Mouse (Mus musculus) bone marrow, adult 2 months (tissue): Measurements from ENCODE around the gene Atp6v0d1. TPM values are rescaled to one million over a fixed set of nuclear protein-coding genes. Genes with fewer than 3 reads are reported as not detected.

Experiments
- H3K27ac ChIP-seq: fragments of 200-500 bp; 2 replicates; pipeline ENCODE4 v1.5.1; 2012; ENCODE audit warnings: low read depth, mild to moderate bottlenecking, control low read depth, inconsistent platforms, low read length; ENCODE audit not compliant: control insufficient read depth, poor library complexity, insufficient read depth
- H3K4me1 ChIP-seq: fragments of 200-500 bp; 2 replicates; pipeline ENCODE4 v1.6.1; 2011; ENCODE audit warnings: low read length; ENCODE audit not compliant: control insufficient read depth, insufficient read depth
- H3K4me3 ChIP-seq: fragments of 200-500 bp; replicated peaks from 2 replicates; pipeline ENCODE3; 2011; ENCODE audit warnings: mild to moderate bottlenecking, low read depth, low read length, control low read depth; ENCODE audit not compliant: control insufficient read depth
- CTCF ChIP-seq: fragments of 200-500 bp; IDR thresholded peaks from 2 replicates; pipeline ENCODE4 v1.5.1; 2011; ENCODE audit warnings: low read length, control low read depth; ENCODE audit not compliant: control insufficient read depth, insufficient read depth
- POLR2A ChIP-seq: fragments of 200-500 bp; IDR thresholded peaks from 2 replicates; pipeline ENCODE4 v1.6.1; 2011; ENCODE audit warnings: low read depth, mild to moderate bottlenecking, control low read depth, low read length, borderline replicate concordance; ENCODE audit not compliant: control insufficient read depth
- WGBS: fragments of 180-500 bp; shearing (Covaris S2); methylation state at CpG from one replicate; pipeline ENCODE4 v1.1.7; 2018; 5-methylcytosine and 5-hydroxymethylcytosine counted together
- polyA plus RNA-seq: library from polyadenylated mRNA; stranded (reverse); fragments of >200 nt; gene quantifications from 2 replicates; pipeline ENCODE4 v1.2.4, GENCODE M21; 2011; ENCODE audit warnings: low replicate concordance; ENCODE audit not compliant: missing spikeins, insufficient read depth, insufficient read length

Gene Atp6v0d1
- polyA plus RNA-seq, result 37.5 and 58.3 TPM in 2 replicates

DNA sequence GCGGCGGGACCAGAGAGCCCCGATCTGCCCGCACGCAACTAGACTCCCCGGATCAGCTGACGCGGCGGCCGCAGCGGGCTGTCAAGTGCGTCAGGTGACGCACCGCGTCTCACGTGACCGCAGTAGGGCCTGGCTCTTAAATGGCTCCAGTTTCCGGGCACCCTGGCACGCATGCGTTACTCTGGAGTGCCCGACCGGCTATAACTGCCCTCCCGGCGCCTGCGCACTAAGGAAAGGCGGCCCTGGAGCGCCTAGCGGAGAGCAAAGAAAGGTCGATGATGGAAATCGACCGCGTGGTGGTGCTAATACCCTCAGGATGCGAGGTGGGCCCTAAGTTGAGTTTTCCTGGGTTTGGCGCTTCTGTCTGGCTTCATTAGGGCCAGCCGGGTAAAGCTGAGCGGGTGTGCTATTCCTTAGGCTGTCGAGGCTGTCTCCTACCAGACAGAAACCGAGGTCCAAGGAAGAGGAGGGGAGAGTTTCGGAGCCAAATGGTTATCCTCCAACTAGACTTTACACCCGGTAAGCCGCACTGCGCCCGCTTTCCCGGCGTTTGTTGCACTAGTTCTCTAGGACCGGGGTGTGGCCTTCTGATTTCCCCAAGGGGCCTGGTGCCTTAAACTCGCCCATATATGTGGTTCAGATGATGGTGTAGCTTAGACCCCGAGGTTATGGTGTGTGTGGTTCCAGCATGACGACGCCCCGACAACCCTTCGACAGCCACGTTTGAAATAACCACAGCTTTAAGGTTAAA, at the start of gene Atp6v0d1:
Atp6v0d1 (minus strand) TSS at position 96 of the 751 bp plus-strand sequence.
- Histone ChIP-seq H3K27ac (peak within 1 kb of the TSS; percentile 95), H3K4me3 (peak within 1 kb of the TSS; percentile 85), H3K4me1 (peaks cover 4% of the 10 kb centered on the region)
- TF ChIP-seq POLR2A, result peak; percentile 85
- peak; percentile 83 for TF ChIP-seq CTCF
- 1% methylated on average over 53 of the region's 53 CpGs for WGBS

DNA sequence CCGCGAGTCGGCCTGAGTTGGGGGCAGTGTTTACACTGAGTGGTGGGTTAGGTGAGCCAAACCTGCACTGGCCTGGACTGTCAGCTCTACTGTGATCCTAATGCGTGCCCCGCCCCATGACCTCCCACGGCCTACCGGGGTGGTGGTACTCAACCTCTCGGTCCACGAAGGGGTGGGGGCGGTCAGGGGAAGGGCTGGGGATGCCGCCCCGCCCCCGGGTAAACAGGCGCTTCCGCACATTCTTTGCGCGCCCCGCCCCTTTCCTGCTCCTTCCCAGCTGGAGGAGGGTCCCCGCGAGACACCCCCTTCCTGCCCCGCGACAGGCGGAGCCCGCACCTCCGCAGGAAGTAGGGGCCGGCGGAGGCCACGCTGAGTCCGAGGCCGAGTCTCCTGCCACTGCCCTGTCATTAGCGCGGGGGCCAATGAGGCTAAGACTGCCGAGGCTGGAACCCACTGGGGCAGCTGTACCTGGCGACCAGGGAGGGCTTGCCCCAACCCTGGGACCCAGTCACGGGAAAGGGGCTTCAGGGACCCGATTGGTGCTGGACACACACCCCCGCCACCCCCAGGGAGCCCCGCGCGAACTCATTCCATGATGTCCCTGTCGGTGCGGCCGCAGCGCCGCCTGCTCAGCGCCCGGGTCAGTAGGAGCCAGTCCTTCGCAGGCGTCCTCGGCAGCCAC, 48.1 kb upstream of the Atp6v0d1 start:
- Histone ChIP-seq H3K4me3 (peak overlapping the region; percentile 73), H3K4me1 (peaks cover 3% of the 10 kb centered on the region; the same call in 1 of the 2 replicates), H3K27ac (peak overlapping the region; percentile 24; the same call in 1 of the 2 replicates)
- no peak for TF ChIP-seq CTCF
- peak; percentile 6; the same call in 1 of the 2 replicates for TF ChIP-seq POLR2A
- 19% methylated on average over 50 of the region's 50 CpGs for whole genome bisulfite sequencing

DNA sequence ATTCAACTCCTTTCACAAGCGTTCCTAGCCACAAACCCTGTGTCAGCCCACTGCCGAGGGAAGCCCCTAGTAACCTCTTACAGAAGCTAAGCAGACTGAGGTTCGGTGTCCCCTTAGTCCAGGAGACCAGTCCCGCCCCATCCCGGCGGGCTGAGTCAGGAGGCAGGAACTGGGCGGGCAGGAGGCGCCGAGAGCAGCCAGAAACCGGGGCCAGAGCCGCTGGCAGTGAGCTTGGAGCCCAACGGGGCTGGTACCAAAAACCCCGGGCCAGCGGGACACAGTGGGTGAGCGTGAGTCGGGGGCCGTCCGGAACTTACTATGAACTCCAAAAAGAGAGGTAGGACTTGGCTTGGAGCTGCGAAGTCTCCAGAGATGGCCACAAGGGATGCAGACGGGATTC, 47.2 kb upstream of the Atp6v0d1 start:
- Histone ChIP-seq H3K27ac (no peak overlapping the region), H3K4me1 (peaks cover 4% of the 10 kb centered on the region; the same call in 1 of the 2 replicates), H3K4me3 (peak overlapping the region; percentile 26)
- TF ChIP-seq CTCF (no peak), POLR2A (no peak)
- 5% methylated on average over 20 of the region's 20 CpGs for WGBS

DNA sequence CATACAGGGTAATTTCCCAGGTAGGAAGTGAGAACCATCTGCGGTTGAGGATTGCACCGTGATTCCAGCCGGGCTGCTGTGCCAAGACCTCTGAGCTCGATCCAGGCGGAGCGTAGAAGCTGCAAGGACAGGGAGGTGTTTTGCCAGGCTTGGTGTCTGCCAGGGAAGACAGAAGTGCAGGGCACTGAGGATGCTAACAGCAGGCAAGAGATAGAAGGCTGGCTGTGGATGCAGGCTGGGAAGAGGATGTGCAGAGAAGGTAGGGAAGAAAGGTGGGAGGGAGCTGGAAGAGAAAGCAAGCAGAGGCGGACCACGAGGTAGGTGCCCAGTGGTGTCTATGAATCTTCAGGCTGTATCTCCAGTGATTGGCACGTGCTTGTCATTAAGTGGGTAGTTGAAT, 46.0 kb upstream of the Atp6v0d1 start:
- WGBS, result 77% methylated on average over 9 of the region's 9 CpGs
- H3K27ac ChIP-seq, result no peak overlapping the region
- peaks cover 11% of the 10 kb centered on the region for H3K4me1 ChIP-seq
- no peak overlapping the region for H3K4me3 ChIP-seq
- no peak for TF ChIP-seq POLR2A
- TF ChIP-seq CTCF, result no peak

- Histone ChIP-seq H3K4me1 (peaks cover 16% of the 10 kb centered on the region), H3K27ac (peak overlapping the region; percentile 50; the same call in 1 of the 2 replicates), H3K4me3 (no peak overlapping the region)
- 15% methylated on average over 4 of the region's 4 CpGs for WGBS
- TF ChIP-seq POLR2A (no peak), CTCF (no peak)
Observed at GRCm38 (mm10) chr8:105609771-105610170, 43.9 kb upstream of the Atp6v0d1 start.

- WGBS, result 0% methylated on average over 2 of the region's 2 CpGs
Observed at GRCm38 (mm10) chr8:105609355-105609754, 43.5 kb upstream of the Atp6v0d1 start.

DNA sequence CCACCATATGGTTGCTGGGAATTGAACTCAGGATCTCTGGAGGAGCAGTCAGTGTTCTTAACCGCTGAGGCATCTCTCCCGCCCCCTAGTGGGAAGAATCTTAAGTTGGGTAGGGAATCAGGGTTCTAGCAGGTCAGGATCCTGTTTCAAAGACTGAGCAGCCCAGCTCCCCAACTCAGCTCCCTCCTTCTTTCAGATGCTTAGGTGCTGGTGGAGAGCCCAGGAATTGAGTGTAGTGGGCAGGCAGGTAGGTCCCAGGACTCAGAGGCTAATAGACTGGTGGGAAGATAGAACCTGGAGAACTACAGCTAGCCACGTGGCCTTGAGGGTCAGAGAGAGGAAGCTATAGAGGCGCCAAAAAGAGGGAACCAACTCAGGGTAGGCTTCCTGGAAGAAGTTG, 41.8 kb upstream of the Atp6v0d1 start:
- no peak overlapping the region for H3K4me3 ChIP-seq
- WGBS, result 0% methylated on average over 4 of the region's 4 CpGs
- peaks cover 16% of the 10 kb centered on the region for H3K4me1 ChIP-seq
- H3K27ac ChIP-seq, result peak overlapping the region; percentile 42; the same call in 1 of the 2 replicates
- TF ChIP-seq CTCF (peak; percentile 41; the same call in 1 of the 2 replicates), POLR2A (no peak)

More at GRCm38 (mm10) chr8:105609355-105609754, 43.5 kb upstream of the Atp6v0d1 start:
- no peak for TF ChIP-seq CTCF
- TF ChIP-seq POLR2A, result no peak
- no peak overlapping the region for H3K4me3 ChIP-seq
- peaks cover 16% of the 10 kb centered on the region for H3K4me1 ChIP-seq
- H3K27ac ChIP-seq, result peak overlapping the region; percentile 3; the same call in 1 of the 2 replicates

DNA sequence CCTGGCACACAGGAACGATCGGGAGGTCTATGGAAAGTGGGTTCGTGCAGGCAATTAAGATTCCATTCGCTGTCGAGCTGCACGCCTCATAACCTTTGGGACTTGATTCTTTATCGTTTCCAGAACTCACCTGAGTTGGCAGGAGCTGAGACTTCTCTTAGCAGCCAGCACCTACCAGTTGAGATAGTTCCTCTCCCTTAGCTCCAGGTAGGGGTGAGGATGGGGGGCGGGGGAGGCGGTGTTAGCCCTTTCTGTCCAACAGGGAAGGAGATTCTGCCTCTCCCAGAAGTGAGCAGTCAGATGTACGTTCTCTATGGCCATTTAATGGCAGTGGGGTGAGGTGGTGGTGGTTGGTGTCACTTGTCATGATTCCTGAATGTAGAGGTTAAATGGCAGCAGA, 41.2 kb upstream of the Atp6v0d1 start:
- H3K27ac ChIP-seq, result peak overlapping the region; percentile 54
- H3K4me3 ChIP-seq, result peak overlapping the region; percentile 83
- peaks cover 16% of the 10 kb centered on the region for H3K4me1 ChIP-seq
- WGBS, result 5% methylated on average over 10 of the region's 10 CpGs
- TF ChIP-seq CTCF, result no peak
